ENCODE assay signal across 9 mouse cellular contexts in the genomic region with DNA sequence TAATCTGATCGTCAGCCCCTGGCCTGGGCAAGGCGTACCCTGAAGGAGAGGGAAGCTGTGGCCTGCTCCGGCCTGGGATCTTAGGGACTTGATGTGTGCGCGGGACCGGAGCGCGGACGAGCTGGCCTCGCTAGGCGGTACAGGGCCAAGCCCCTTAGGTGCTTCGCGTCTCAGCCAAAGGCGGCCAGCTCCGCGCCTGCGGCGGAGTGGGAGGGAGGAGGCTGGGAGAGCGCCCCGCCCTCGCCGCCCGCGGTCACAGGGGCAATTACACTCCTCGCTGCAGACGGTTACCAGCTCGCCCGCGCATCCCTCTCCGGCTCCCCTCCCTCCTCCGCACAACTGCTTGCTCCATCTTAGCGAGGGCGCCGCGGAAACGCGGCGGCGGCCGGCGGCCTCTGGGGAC.
DNase-seq lines count a peak whose midpoint lies in the region; ATAC-seq and TF ChIP-seq lines count a peak whose summit lies in the region.
"Had no signal": no experiment of that assay in that cellular context is flagged by ENCODE, and none has a peak within 500 bp of the region (broad histone marks: within the 10 kb centered on the region; RNA-seq: fewer than 3 reads in every experiment).

No protein-coding gene starts in this region.

- DNase-seq in ES-CJ7 (ENCODE audit: low read depth, low spot score) = peak; percentile 65
- DNase-seq in forebrain, embryonic 10.5 days (ENCODE audit: extremely low spot score, low spot score) = peak; percentile 68
- peak; percentile 61 to 65 for DNase-seq in heart, postnatal 14 days
- peak; percentile 76 to 85 for DNase-seq in kidney, postnatal 4 days
- DNase-seq in retina, postnatal 7 days (ENCODE audit: low read depth, low spot score) = peak; percentile 44
- peak; percentile 49 for DNase-seq in urinary bladder, adult 2 months (ENCODE audit: low spot score)

- H3K4me3 ChIP-seq in bone marrow macrophage, adult 2 months (ENCODE audit: insufficient read depth, low read length) = peak overlapping the region; percentile 41
- H3K4me3 ChIP-seq in forebrain, embryonic 10.5 days = peak overlapping the region; percentile 50

- peak; percentile 94 for ATAC-seq in megakaryocyte, adult 5-6 weeks (ENCODE audit: poor library complexity, severe bottlenecking)

- peaks cover 10% of the 10 kb centered on the region for H3K4me1 ChIP-seq in bone marrow macrophage, adult 2 months (ENCODE audit: control insufficient read depth, insufficient read depth, low read length)
- H3K4me1 ChIP-seq in forebrain, embryonic 10.5 days = peaks cover 58% of the 10 kb centered on the region

- intact Hi-C loops in heart, postnatal 14 days (cut with DNase I) = no loop called here

- 1% methylated on average over 39 of the region's 41 CpGs for WGBS in forebrain, embryonic 10.5 days

- no peak overlapping the region for H3K27ac ChIP-seq in bone marrow macrophage, adult 2 months (ENCODE audit: insufficient read depth, low read depth, low read length)
- H3K27ac ChIP-seq in forebrain, embryonic 10.5 days = peak overlapping the region; percentile 85
- H3K27ac ChIP-seq: macrophage had no signal

- H3K27me3 ChIP-seq in forebrain, embryonic 10.5 days (ENCODE audit: poor library complexity, severe bottlenecking) = peaks cover 100% of the 10 kb centered on the region

- no peak for TF ChIP-seq POLR2A in bone marrow macrophage, adult 2 months (IDR thresholded peaks at IDR 0.05; ENCODE audit: borderline replicate concordance, low read depth, low read length)

- H3K9me3 ChIP-seq in forebrain, embryonic 10.5 days = no peaks in the 10 kb centered on the region

- TF ChIP-seq CTCF in bone marrow macrophage, adult 2 months (IDR thresholded peaks at IDR 0.05; ENCODE audit: low read depth, low read length) = no peak

- no peaks in the 10 kb centered on the region for H3K36me3 ChIP-seq in forebrain, embryonic 10.5 days (replicated peaks)
